Mouse (Mus musculus): ENCODE measurements around the gene Amy2a1. TPM values are rescaled to one million over a fixed set of nuclear protein-coding genes. Genes with fewer than 3 reads are reported as not detected.
"Not testable (repeated sequence)": the region's sequence is repeated elsewhere in the genome, so short reads cannot be mapped to it uniquely, and the experiment has no call there.

Gene Amy2a1
- not detected for total RNA-seq (2021)

- DNase-seq (ENCODE audit: extremely low spot score in 1 of 2, low spot score in 1 of 2), result not testable (repeated sequence)
Observed at GRCm38 (mm10) chr3:113532328-113532727, at the start of gene Amy2a1. Amy2a1 (minus strand) TSS chr3:113532428.

DNA sequence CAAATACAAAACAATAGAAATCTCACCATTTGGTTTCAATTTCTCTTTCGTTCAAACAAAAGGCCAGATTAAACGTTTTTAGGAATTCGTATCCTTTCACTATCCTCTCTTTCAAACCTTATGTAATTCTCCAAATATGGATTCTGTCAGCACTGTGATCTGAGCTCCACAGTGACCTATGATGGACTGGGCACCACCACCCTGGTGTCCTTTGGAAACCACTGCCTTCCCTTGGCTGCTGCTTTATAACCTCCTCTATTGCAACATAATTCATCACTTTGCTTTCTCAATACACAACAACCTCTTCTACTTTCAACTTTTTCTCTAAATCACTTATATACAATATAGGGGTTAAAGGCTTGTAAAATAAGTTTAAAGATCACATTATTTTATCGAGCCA lies 42.4 kb upstream of the Amy2a1 start:
- DNase-seq (ENCODE audit: extremely low spot score in 1 of 2, low spot score in 1 of 2), result no peak

DNA sequence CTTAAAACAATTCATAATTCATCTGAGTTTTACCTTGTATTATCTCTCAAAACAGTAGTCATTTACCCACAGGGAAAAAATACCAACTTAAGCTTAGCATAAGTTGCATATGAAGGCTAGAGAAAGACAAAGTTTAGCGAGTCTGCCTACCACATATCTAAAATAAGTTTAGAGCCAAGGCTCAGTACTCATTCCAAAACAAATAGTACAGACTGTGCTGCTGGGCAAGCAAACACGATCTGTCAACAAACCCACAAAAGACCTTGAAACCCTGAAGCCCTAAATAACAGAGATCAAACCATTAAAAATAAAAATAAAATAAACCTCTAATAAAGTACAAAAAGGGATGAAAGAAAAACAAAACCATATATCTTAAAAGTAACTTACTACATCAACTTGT lies 41.9 kb upstream of the Amy2a1 start:
- no peak for DNase-seq (ENCODE audit: extremely low spot score in 1 of 2, low spot score in 1 of 2)

DNA sequence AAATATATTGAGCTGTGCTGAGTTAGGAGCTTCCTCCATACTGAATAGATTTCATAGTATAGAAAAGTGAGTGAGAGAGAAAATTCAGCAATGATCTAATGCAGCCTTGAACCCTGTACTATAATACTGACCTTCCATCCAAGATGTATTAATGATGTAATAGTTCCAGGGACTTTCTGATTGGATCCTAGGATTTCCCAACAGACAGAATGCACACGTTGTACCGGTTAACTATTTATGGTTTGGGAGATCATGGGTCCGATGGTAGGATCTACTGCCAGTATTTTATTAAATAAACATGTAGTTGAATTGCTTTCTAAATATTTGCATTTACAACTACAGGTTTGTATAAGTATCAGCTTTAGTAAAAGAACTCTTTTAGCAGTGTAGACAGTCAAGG lies 39.9 kb upstream of the Amy2a1 start:
- DNase-seq (ENCODE audit: extremely low spot score in 1 of 2, low spot score in 1 of 2), result no peak

DNA sequence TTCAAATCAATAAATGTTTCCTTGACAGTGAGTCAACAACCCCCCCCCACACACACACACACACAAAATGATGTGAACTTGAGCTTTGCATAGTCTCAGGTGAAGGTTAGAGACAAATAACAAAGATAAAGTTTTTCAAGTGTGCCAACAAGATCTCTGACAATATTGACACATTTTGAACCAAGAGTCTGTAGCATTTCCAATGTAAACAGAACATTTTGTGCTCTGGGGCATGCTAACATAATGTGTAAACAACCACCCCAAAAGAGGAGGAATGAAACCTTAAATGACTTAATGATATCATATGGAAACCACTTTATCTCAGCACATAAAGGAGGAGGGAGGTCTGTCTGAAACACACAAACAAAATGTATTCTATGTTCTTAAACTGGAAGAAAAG lies 7.5 kb upstream of the Amy2a1 start:
- no peak for DNase-seq (ENCODE audit: extremely low spot score in 1 of 2, low spot score in 1 of 2)

Other genes starting within 250 kb of the Amy2a1 start
- not detected for gene Amy2a4, start 241.0 kb downstream of the Amy2a1 start, total RNA-seq (2021)
- not detected for gene Amy2a3, start 208.4 kb downstream of the Amy2a1 start, total RNA-seq (2021)
- not detected for gene Amy2a2, start 175.8 kb downstream of the Amy2a1 start, total RNA-seq (2021)
- 10 to 100 TPM; 11.2 to 13.7 TPM for gene Amy1, start 74.3 kb upstream of the Amy2a1 start, total RNA-seq (2021)
- gene Rnpc3, start 97.7 kb upstream of the Amy2a1 start, total RNA-seq (2021), result 10 to 100 TPM; 21.7 to 30.6 TPM

Data from layer of hippocampus, postnatal 25 days (tissue).